Mouse (Mus musculus) stomach, embryonic 15.5 days (tissue): Measurements from ENCODE around the gene Adamtsl4. TPM values are rescaled to one million over a fixed set of nuclear protein-coding genes. Genes with fewer than 3 reads are reported as not detected.

ENCODE experiments used
- ATAC-seq: fragments of 200-750 bp; cut with Nextera tagmentation; 2 replicates; pipeline ENCODE4 v1.8.0; 2017; ENCODE audit warnings: low read depth, moderate number of reproducible peaks, moderate TSS enrichment; ENCODE audit not compliant: insufficient read depth, low FRiP score
- H3K27ac ChIP-seq: fragments of 300-500 bp; sonication (generic); 2 replicates; pipeline ENCODE4 v1.5.1; 2015; ENCODE audit warnings: mild to moderate bottlenecking, inconsistent platforms
- H3K27me3 ChIP-seq: fragments of 300-500 bp; sonication (generic); replicated peaks from 2 replicates; pipeline ENCODE4 v1.6.1; 2015; ENCODE audit warnings: inconsistent platforms
- H3K36me3 ChIP-seq: fragments of 300-500 bp; sonication (generic); 2 replicates; pipeline ENCODE4 v1.6.1; 2015; ENCODE audit warnings: inconsistent platforms
- H3K4me1 ChIP-seq: fragments of 300-500 bp; sonication (generic); 2 replicates; pipeline ENCODE4 v1.6.1; 2015; ENCODE audit warnings: inconsistent platforms
- H3K4me2 ChIP-seq: fragments of 300-500 bp; sonication (generic); 2 replicates; pipeline ENCODE4 v1.6.1; 2015; ENCODE audit warnings: mild to moderate bottlenecking, inconsistent platforms
- H3K4me3 ChIP-seq: fragments of 300-500 bp; sonication (generic); replicated peaks from 2 replicates; pipeline ENCODE4 v1.5.1; 2015; ENCODE audit warnings: inconsistent platforms
- H3K9ac ChIP-seq: fragments of 300-500 bp; sonication (generic); 2 replicates; pipeline ENCODE4 v1.6.1; 2015; ENCODE audit warnings: inconsistent platforms
- H3K9me3 ChIP-seq: fragments of 300-500 bp; sonication (generic); 2 replicates; pipeline ENCODE4 v1.6.1; 2016; ENCODE audit warnings: inconsistent platforms
- WGBS: fragments of 180-500 bp; shearing (Covaris S2); methylation state at CpG from one replicate; pipeline ENCODE4 v1.1.7; 2015; 5-methylcytosine and 5-hydroxymethylcytosine counted together
- polyA plus RNA-seq: library from polyadenylated mRNA; unstranded; fragments of >200 nt; fragmentation: Nextera tagmentation; extraction: Ambion mirVana; gene quantifications from 2 replicates; pipeline ENCODE4 v1.2.1, GENCODE M21; 2015

Gene Adamtsl4
- polyA plus RNA-seq, 1 experiment from 2014 or later, result 7.3 TPM

- Histone ChIP-seq H3K27me3 (no peaks in the 10 kb centered on the region), H3K4me1 (no peaks in the 10 kb centered on the region), H3K9ac (no peak overlapping the region), H3K27ac (no peak overlapping the region), H3K9me3 (no peaks in the 10 kb centered on the region), H3K36me3 (0 out of 2 replicates have a peak, but pooled peaks cover 3% of the 10 kb centered on the region), H3K4me2 (no peak overlapping the region), H3K4me3 (no peak overlapping the region)
- 69% methylated on average over 2 of the region's 2 CpGs for WGBS
- ATAC-seq, result no peak
Observed at GRCm38 (mm10) chr3:95718153-95718552, 30.4 kb upstream of the Adamtsl4 start.

DNA sequence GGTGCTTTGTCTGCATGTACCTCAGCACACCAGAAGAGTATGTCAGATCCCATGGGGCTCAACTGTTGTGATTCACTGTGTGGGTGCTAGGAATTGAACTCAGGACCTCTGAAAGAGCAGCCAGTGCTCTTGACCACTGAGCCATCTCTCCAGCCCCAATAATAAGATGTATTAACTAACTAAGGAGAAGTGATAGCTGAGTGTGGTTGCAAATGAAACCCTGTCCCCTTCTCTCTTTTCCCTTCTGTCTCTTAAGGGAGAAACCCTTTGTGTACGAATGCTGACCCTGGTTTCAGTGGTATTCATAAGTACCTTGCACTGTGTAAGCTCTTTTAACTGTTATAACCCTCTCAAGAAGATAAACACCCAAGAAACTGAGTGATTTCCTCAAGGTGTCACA is 28.4 kb upstream of the Adamtsl4 start:
- H3K4me2 ChIP-seq, result no peak overlapping the region
- no peaks in the 10 kb centered on the region for H3K27me3 ChIP-seq
- H3K4me1 ChIP-seq, result no peaks in the 10 kb centered on the region
- no peak overlapping the region for H3K4me3 ChIP-seq
- H3K27ac ChIP-seq, result no peak overlapping the region
- no peak overlapping the region for H3K9ac ChIP-seq
- H3K36me3 ChIP-seq, result 0 out of 2 replicates have a peak, but pooled peaks cover 3% of the 10 kb centered on the region
- no peaks in the 10 kb centered on the region for H3K9me3 ChIP-seq
- no peak for ATAC-seq
- 74% methylated on average over 1 of the region's 1 CpGs for WGBS

DNA sequence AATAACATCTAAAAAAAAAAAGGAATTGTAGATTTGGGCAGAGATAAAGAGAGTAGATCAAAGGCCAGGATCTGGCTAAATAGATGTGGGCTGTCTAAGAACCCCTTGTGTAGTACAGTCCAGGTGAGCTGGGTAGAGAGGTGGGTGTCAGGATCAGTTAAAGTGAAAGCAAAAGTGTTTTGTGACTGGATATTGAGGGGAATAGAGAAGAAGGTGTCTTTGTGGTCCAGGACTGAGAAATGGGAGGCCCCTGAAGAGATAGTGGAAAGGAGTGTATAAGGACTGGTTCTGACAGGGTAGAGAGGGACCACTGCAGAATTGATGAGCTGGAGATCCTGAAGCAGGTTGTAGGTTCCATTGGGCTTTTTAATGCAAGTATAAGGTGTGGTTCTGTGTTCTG is 22.2 kb upstream of the Adamtsl4 start:
- Histone ChIP-seq H3K9me3 (no peaks in the 10 kb centered on the region), H3K36me3 (0 out of 2 replicates have a peak, but pooled peaks cover 3% of the 10 kb centered on the region), H3K27ac (no peak overlapping the region), H3K4me3 (no peak overlapping the region), H3K27me3 (no peaks in the 10 kb centered on the region), H3K4me1 (no peaks in the 10 kb centered on the region), H3K9ac (no peak overlapping the region), H3K4me2 (no peak overlapping the region)
- no peak for ATAC-seq

GRCm38 (mm10) chr3:95709044-95709443 is 21.3 kb upstream of the Adamtsl4 start:
- no peak overlapping the region for H3K4me2 ChIP-seq
- 84% methylated on average over 4 of the region's 4 CpGs for whole genome bisulfite sequencing
- H3K27ac ChIP-seq, result no peak overlapping the region
- H3K4me3 ChIP-seq, result no peak overlapping the region
- no peaks in the 10 kb centered on the region for H3K27me3 ChIP-seq
- 0 out of 2 replicates have a peak, but pooled peaks cover 2% of the 10 kb centered on the region for H3K36me3 ChIP-seq
- ATAC-seq, result no peak
- no peak overlapping the region for H3K9ac ChIP-seq
- no peaks in the 10 kb centered on the region for H3K4me1 ChIP-seq
- H3K9me3 ChIP-seq, result no peaks in the 10 kb centered on the region

GRCm38 (mm10) chr3:95707497-95707896 is 19.8 kb upstream of the Adamtsl4 start:
- whole genome bisulfite sequencing, result 83% methylated on average over 7 of the region's 7 CpGs
- Histone ChIP-seq H3K9me3 (no peaks in the 10 kb centered on the region), H3K27me3 (no peaks in the 10 kb centered on the region), H3K27ac (no peak overlapping the region), H3K4me1 (no peaks in the 10 kb centered on the region), H3K9ac (no peak overlapping the region), H3K4me2 (no peak overlapping the region), H3K4me3 (no peak overlapping the region), H3K36me3 (no peaks in the 10 kb centered on the region)
- no peak for ATAC-seq

DNA sequence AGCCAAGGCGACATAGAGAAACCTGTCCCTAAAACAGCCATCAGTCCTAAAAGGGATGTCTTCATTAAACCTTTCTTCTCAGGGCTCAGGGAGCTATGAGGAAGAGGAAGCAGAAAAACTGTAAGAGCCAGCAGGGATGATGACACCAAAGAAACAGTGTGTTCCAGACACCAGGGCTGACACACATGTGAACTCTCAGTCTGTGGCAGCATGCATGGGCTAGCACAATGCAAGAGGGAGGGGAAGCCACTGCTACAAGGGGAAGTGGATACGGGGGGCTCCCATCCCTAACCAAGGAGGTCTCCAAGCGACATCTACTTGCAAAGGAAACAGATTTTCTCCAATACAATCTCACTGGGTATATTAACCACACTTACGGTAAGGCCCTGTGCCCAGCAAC is 18.6 kb upstream of the Adamtsl4 start:
- no peak overlapping the region for H3K27ac ChIP-seq
- no peak overlapping the region for H3K4me2 ChIP-seq
- WGBS, result 83% methylated on average over 4 of the region's 4 CpGs
- ATAC-seq, result no peak
- H3K4me1 ChIP-seq, result peaks cover 8% of the 10 kb centered on the region
- H3K4me3 ChIP-seq, result no peak overlapping the region
- H3K27me3 ChIP-seq, result no peaks in the 10 kb centered on the region
- H3K9ac ChIP-seq, result no peak overlapping the region
- no peaks in the 10 kb centered on the region for H3K9me3 ChIP-seq
- H3K36me3 ChIP-seq, result no peaks in the 10 kb centered on the region

DNA sequence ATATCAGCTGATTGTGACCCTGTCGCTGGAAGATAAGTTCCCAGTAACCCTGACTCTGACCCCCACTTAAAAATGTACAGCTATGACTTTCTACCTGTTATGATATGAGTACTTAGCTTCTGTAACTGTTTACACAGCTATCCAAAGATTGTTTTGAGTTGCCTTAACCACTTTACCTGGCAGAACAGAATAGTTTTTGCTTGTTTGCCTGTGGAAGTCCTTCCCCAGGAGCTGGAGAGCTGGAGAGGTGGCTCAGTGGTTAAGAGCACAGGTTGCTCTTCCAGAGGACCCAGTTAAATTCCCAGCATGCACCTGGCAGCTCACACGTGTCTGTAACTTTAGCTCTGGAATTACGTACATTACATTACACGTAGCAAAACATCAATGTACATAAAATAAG is 16.9 kb upstream of the Adamtsl4 start:
- no peaks in the 10 kb centered on the region for H3K27me3 ChIP-seq
- no peak for ATAC-seq
- no peak overlapping the region for H3K4me2 ChIP-seq
- 79% methylated on average over 4 of the region's 4 CpGs for WGBS
- no peak overlapping the region for H3K27ac ChIP-seq
- H3K9ac ChIP-seq, result no peak overlapping the region
- H3K36me3 ChIP-seq, result no peaks in the 10 kb centered on the region
- H3K4me3 ChIP-seq, result no peak overlapping the region
- H3K4me1 ChIP-seq, result peaks cover 16% of the 10 kb centered on the region
- H3K9me3 ChIP-seq, result no peaks in the 10 kb centered on the region

DNA sequence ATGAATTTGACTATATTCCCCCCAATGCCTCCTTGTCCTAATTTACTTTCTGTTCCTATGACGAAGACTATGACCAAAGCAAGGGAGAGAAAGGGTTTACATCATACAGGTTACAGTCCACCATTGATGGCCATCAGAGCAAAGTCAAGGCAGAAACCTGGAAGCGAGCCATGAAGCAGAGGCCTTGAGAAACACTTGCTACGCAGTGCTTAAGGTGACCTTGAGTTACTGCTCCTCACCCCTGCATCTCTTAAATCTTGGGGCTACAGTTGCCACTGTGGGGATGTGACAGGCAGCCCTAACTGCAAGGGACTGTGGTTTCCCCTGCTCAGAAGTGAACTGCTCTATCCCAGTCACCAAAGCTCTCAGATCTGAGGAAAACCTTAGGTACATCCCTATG is 15.6 kb upstream of the Adamtsl4 start:
- no peaks in the 10 kb centered on the region for H3K36me3 ChIP-seq
- no peak overlapping the region for H3K4me2 ChIP-seq
- H3K9me3 ChIP-seq, result no peaks in the 10 kb centered on the region
- peaks cover 16% of the 10 kb centered on the region for H3K4me1 ChIP-seq
- no peak for ATAC-seq
- WGBS, result 83% methylated on average over 3 of the region's 3 CpGs
- no peaks in the 10 kb centered on the region for H3K27me3 ChIP-seq
- no peak overlapping the region for H3K27ac ChIP-seq
- no peak overlapping the region for H3K9ac ChIP-seq
- no peak overlapping the region for H3K4me3 ChIP-seq

DNA sequence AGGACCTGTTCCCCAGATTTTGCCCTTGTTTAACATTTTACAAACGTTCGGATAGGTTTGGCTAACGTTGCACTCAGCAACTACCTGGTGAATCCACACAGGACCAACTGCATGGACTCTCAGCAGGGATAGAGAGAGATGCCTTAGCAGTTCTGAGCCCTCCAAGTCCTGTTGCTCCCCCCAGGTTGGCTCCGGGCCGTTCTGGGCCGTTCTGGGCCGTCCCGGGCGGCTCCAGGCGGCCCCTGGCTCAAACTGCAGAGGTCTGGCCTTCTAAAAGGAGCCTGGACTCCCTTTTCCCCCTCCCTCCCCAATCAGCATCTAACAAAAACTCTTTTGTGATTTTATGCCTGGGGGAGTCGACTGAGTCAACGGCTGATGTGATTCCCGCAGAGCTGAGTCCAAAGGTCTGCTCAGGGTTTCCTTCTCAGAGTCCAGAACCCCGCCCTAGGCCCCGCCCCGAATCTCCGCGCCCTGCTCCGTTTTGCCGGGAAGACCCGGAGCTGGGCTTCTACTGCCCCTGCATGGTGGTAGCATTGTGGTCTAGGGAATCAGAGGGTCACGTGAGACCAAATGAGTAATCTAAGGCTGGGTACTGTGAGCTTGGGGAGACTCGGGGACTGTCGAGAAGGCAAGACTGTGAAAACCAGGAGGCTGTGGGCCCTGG is 14.3 kb upstream of the Adamtsl4 start:
- WGBS, result 7% methylated on average over 24 of the region's 24 CpGs

DNA sequence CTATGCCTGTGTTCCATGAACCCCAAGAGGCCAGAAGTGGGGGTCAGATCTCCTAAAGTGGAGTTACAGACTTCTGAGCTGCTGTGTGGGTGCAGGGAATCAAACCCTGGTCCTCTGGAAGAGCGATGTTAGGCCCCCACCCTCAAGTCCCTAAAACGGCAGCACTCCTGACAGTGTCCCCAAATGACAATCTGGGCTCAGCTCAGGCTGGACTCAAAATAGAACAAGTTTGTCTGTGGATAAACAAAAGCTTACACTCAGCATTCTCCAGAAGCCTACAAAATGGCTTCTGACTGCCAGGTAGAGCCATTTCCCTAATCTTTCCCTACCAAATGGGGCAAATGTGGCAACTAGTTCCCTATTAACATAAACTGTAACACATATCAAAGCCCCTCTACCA is 13.4 kb upstream of the Adamtsl4 start:
- peak overlapping the region; percentile 88 for H3K27ac ChIP-seq
- WGBS, result 78% methylated on average over 2 of the region's 2 CpGs
- H3K4me2 ChIP-seq, result no peak overlapping the region
- no peaks in the 10 kb centered on the region for H3K9me3 ChIP-seq
- H3K9ac ChIP-seq, result no peak overlapping the region
- H3K4me1 ChIP-seq, result peaks cover 20% of the 10 kb centered on the region
- H3K36me3 ChIP-seq, result no peaks in the 10 kb centered on the region
- H3K4me3 ChIP-seq, result no peak overlapping the region
- H3K27me3 ChIP-seq, result no peaks in the 10 kb centered on the region
- ATAC-seq, result no peak

More for the DNA sequence above, 14.3 kb upstream of the Adamtsl4 start:
- peak overlapping the region; percentile 33; the same call in 1 of the 2 replicates for H3K9ac ChIP-seq
- no peaks in the 10 kb centered on the region for H3K27me3 ChIP-seq
- peak overlapping the region; percentile 30 for H3K4me3 ChIP-seq
- H3K4me1 ChIP-seq, result peaks cover 16% of the 10 kb centered on the region
- H3K4me2 ChIP-seq, result peak overlapping the region; percentile 67
- H3K36me3 ChIP-seq, result no peaks in the 10 kb centered on the region
- peak; percentile 96 for ATAC-seq
- H3K9me3 ChIP-seq, result no peaks in the 10 kb centered on the region
- H3K27ac ChIP-seq, result peak overlapping the region; percentile 88

DNA sequence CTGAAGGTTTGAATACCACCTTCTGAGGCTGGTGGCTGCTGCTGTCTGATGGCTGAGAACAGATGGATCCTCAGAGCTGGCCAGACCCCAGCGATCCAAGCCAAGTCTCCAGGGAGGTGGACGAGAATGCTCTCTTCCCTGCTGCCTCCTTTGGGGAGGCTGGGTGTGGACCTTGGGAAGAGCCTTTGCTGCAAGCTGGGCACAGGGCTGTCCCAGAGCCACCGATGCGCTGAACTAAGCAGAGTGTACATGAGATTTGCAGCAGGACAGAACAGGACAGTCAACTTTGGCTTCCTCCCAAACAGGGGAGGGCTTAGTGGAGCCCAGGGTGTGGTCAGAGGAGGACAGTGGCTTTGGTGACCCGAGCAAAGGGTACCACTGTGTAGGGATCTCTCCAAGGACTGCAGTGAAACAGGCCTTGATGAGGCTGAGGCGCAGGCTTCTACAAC is 12.5 kb upstream of the Adamtsl4 start:
- Histone ChIP-seq H3K9me3 (no peaks in the 10 kb centered on the region), H3K4me2 (no peak overlapping the region), H3K9ac (no peak overlapping the region), H3K36me3 (no peaks in the 10 kb centered on the region), H3K4me1 (peaks cover 20% of the 10 kb centered on the region), H3K4me3 (no peak overlapping the region), H3K27ac (peak overlapping the region; percentile 88; the same call in 1 of the 2 replicates), H3K27me3 (no peaks in the 10 kb centered on the region)
- 60% methylated on average over 6 of the region's 6 CpGs for WGBS
- ATAC-seq, result no peak

GRCm38 (mm10) chr3:95698286-95698685 is 10.6 kb upstream of the Adamtsl4 start:
- H3K4me3 ChIP-seq, result no peak overlapping the region
- WGBS, result 92% methylated on average over 4 of the region's 4 CpGs

More at GRCm38 (mm10) chr3:95698286-95698685, 10.6 kb upstream of the Adamtsl4 start:
- Histone ChIP-seq H3K9ac (no peak overlapping the region), H3K27ac (no peak overlapping the region), H3K4me1 (peaks cover 20% of the 10 kb centered on the region), H3K9me3 (no peaks in the 10 kb centered on the region), H3K27me3 (no peaks in the 10 kb centered on the region), H3K36me3 (no peaks in the 10 kb centered on the region), H3K4me2 (no peak overlapping the region)
- no peak for ATAC-seq
